Mouse (Mus musculus) midbrain, embryonic 11.5 days (tissue): ENCODE measurements at regions not wholly inside any gene's neighbourhood (a gene's known extent, or its start where the extent isn't known, plus 50 kb on each side); places are given as distances from the start of the nearest gene placed in this dataset.

Experiments
- ATAC-seq: fragments of 200-750 bp; cut with Nextera tagmentation; 2 replicates; pipeline ENCODE4 v1.8.0; 2017; ENCODE audit warnings: moderate TSS enrichment, moderate library complexity; ENCODE audit not compliant: low FRiP score
- DNase-seq: peaks from one replicate; pipeline ENCODE4 v3.0.0; 2015; ENCODE audit warnings: low spot score; ENCODE audit errors: missing footprints
- H3K27ac ChIP-seq: fragments of 300-500 bp; sonication (generic); 2 replicates; pipeline ENCODE4 v1.5.1; 2014; ENCODE audit warnings: low read depth, low read length
- H3K27me3 ChIP-seq: fragments of 300-500 bp; sonication (generic); 2 replicates; pipeline ENCODE4 v1.6.1; 2014; ENCODE audit warnings: mild to moderate bottlenecking, low read length, moderate library complexity, mixed read lengths; ENCODE audit not compliant: control insufficient read depth, insufficient read depth
- H3K36me3 ChIP-seq: fragments of 300-500 bp; sonication (generic); 2 replicates; pipeline ENCODE4 v1.6.1; 2014; ENCODE audit warnings: mild to moderate bottlenecking, low read length, moderate library complexity, mixed read lengths; ENCODE audit not compliant: control insufficient read depth, insufficient read depth
- H3K4me1 ChIP-seq: fragments of 300-500 bp; sonication (generic); 2 replicates; pipeline ENCODE4 v1.6.1; 2014; ENCODE audit warnings: low read length; ENCODE audit not compliant: control insufficient read depth, insufficient read depth
- H3K4me2 ChIP-seq: fragments of 300-500 bp; sonication (generic); 2 replicates; pipeline ENCODE4 v1.6.1; 2014; ENCODE audit warnings: mild to moderate bottlenecking, moderate library complexity
- H3K4me3 ChIP-seq: fragments of 300-500 bp; sonication (generic); 2 replicates; pipeline ENCODE4 v1.5.1; 2014; ENCODE audit warnings: low read depth, low read length
- H3K9ac ChIP-seq: fragments of 300-500 bp; sonication (generic); 2 replicates; pipeline ENCODE4 v1.6.1; 2014; ENCODE audit warnings: low read length
- H3K9me3 ChIP-seq: fragments of 300-500 bp; sonication (generic); 2 replicates; pipeline ENCODE4 v1.6.1; 2016; ENCODE audit warnings: low read length; ENCODE audit not compliant: control insufficient read depth
- WGBS: fragments of 180-500 bp; shearing (Covaris S2); extraction: QIAGEN DNeasy Blood & Tissue Kit; methylation state at CpG from one replicate; pipeline ENCODE4 v1.1.7; 2014; 5-methylcytosine and 5-hydroxymethylcytosine counted together

DNA sequence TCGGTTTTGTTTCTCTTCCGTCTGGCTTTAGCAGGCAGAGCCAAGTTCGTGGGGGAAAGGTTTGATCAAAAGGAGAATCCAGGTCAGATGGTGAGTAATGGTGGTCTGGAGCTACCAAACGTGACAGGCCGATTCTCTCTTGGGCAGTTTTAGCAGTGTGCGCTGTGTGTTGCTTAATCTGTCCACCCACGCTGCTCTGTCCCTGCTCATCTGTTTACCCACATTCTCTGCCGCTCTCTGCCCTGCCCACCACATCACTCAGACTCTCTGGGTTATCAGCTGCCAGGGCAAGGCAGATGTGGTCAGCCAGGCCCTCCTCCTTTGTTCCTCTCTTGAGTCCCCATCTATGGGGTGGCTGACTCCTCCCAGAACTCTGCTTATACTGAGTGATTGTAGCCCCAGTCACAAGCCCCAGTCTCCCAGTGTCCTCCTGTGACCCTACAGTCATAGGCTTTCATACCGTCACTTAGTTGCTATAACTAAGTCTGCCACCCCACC is 424.8 kb upstream of the Smim15 start:
- H3K9ac ChIP-seq = peak overlapping the region; percentile 30; the same call in 1 of the 2 replicates

GRCm38 (mm10) chr13:107618796-107619429 is 425.3 kb upstream of the Smim15 start:
- DNase-seq = no peak
- Histone ChIP-seq H3K9me3 (no peaks in the 10 kb centered on the region), H3K4me2 (peak overlapping the region; percentile 26), H3K27ac (peak overlapping the region; percentile 30; the same call in 1 of the 2 replicates), H3K4me1 (peaks cover 28% of the 10 kb centered on the region), H3K9ac (peak overlapping the region; percentile 30; the same call in 1 of the 2 replicates), H3K27me3 (peaks cover 8% of the 10 kb centered on the region; the same call in 1 of the 2 replicates), H3K4me3 (no peak overlapping the region), H3K36me3 (no peaks in the 10 kb centered on the region)
- 20% methylated on average over 15 of the region's 15 CpGs for WGBS
- no peak for ATAC-seq

More for the DNA sequence above, 424.8 kb upstream of the Smim15 start:
- Histone ChIP-seq H3K36me3 (no peaks in the 10 kb centered on the region), H3K27me3 (peaks cover 8% of the 10 kb centered on the region; the same call in 1 of the 2 replicates), H3K4me3 (no peak overlapping the region), H3K4me2 (peak overlapping the region; percentile 26), H3K27ac (peak overlapping the region; percentile 30; the same call in 1 of the 2 replicates), H3K9me3 (no peaks in the 10 kb centered on the region), H3K4me1 (peaks cover 28% of the 10 kb centered on the region)
- 10% methylated on average over 9 of the region's 9 CpGs for WGBS
- ATAC-seq (peak; percentile 58), DNase-seq (peak; percentile 95)

GRCm38 (mm10) chr13:107618369-107618771 is 425.9 kb upstream of the Smim15 start:
- no peaks in the 10 kb centered on the region for H3K36me3 ChIP-seq
- DNase-seq (peak; percentile 90), ATAC-seq (peak; percentile 73)
- no peak overlapping the region for H3K9ac ChIP-seq
- H3K4me1 ChIP-seq = peaks cover 28% of the 10 kb centered on the region
- no peak overlapping the region for H3K27ac ChIP-seq
- 14% methylated on average over 8 of the region's 8 CpGs for WGBS
- peak overlapping the region; percentile 0; the same call in 1 of the 2 replicates for H3K4me2 ChIP-seq
- H3K9me3 ChIP-seq = no peaks in the 10 kb centered on the region
- H3K4me3 ChIP-seq = no peak overlapping the region
- peaks cover 5% of the 10 kb centered on the region; the same call in 1 of the 2 replicates for H3K27me3 ChIP-seq

- ATAC-seq (no peak), DNase-seq (no peak)
Measured at GRCm38 (mm10) chr13:107617582-107617981, 426.7 kb upstream of the Smim15 start.

DNA sequence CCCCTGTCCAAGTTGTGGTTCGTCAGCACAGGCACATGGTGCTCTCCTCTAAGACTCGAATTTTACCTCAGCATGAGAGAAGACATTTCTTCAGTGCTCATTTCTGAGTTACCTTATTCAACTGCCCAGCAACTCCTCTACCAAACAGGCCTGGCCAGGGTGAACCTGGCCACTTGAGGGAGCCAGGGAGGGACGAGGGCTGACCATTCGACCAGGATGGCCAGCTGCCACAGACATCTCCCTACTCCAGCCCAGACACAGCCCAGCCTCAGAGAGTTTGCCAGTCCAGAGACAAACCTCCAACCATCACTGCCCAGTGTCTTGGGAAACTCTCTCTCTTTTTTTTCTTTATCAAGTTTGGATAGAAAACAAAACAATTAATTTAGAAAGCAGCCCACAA is 427.5 kb upstream of the Smim15 start:
- H3K4me3 ChIP-seq = no peak overlapping the region
- H3K36me3 ChIP-seq = no peaks in the 10 kb centered on the region
- ATAC-seq (no peak), DNase-seq (no peak)
- no peaks in the 10 kb centered on the region for H3K9me3 ChIP-seq
- H3K4me2 ChIP-seq = no peak overlapping the region
- no peak overlapping the region for H3K9ac ChIP-seq
- 71% methylated on average over 4 of the region's 4 CpGs for WGBS
- H3K4me1 ChIP-seq = peaks cover 28% of the 10 kb centered on the region
- no peak overlapping the region for H3K27ac ChIP-seq
- H3K27me3 ChIP-seq = peaks cover 1% of the 10 kb centered on the region; the same call in 1 of the 2 replicates

More at GRCm38 (mm10) chr13:107617582-107617981, 426.7 kb upstream of the Smim15 start:
- Histone ChIP-seq H3K4me1 (peaks cover 28% of the 10 kb centered on the region), H3K36me3 (no peaks in the 10 kb centered on the region), H3K9me3 (no peaks in the 10 kb centered on the region), H3K4me3 (no peak overlapping the region), H3K27me3 (peaks cover 5% of the 10 kb centered on the region; the same call in 1 of the 2 replicates), H3K27ac (no peak overlapping the region), H3K9ac (no peak overlapping the region), H3K4me2 (no peak overlapping the region)
- WGBS = 48% methylated on average over 2 of the region's 2 CpGs

DNA sequence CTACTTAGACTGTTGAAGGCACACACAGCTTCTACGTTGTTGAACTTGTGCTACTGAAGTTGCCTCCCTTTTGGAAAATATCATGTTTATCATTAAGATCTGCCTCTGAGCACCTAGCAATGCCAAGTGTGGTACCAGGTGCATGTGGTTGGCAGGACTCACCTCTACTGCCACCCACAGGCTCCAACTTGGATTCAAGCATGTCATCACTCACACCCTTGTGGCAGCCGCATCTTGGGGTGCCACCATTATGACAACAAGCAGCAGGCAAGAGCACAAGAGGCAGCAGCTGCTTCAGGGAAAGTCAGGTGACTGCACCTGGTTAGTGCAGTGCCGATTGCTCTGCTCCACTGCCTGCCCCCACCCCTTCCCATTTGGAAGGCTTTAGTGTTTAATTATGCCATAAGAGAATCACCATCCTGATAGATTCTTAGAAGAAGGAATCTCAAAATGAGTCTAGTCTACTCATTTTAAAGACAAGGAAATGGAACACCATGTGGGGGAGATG is 435.2 kb upstream of the Smim15 start:
- H3K27ac ChIP-seq = no peak overlapping the region
- H3K27me3 ChIP-seq = no peaks in the 10 kb centered on the region
- H3K36me3 ChIP-seq = no peaks in the 10 kb centered on the region
- no peaks in the 10 kb centered on the region for H3K9me3 ChIP-seq
- ATAC-seq (no peak), DNase-seq (no peak)
- H3K4me1 ChIP-seq = no peaks in the 10 kb centered on the region
- WGBS = 87% methylated on average over 3 of the region's 3 CpGs
- no peak overlapping the region for H3K4me2 ChIP-seq
- no peak overlapping the region for H3K9ac ChIP-seq
- H3K4me3 ChIP-seq = no peak overlapping the region

- ATAC-seq (no peak), DNase-seq (no peak)
- Histone ChIP-seq H3K9me3 (peaks cover 6% of the 10 kb centered on the region), H3K4me3 (no peak overlapping the region), H3K4me2 (no peak overlapping the region), H3K4me1 (no peaks in the 10 kb centered on the region), H3K27me3 (no peaks in the 10 kb centered on the region), H3K36me3 (no peaks in the 10 kb centered on the region), H3K27ac (no peak overlapping the region), H3K9ac (no peak overlapping the region)
- WGBS = 87% methylated on average over 4 of the region's 4 CpGs
Measured at GRCm38 (mm10) chr13:107607294-107607693, 437.0 kb upstream of the Smim15 start.

- ATAC-seq = no peak
- H3K4me2 ChIP-seq = no peak overlapping the region
- no peak overlapping the region for H3K27ac ChIP-seq
- H3K27me3 ChIP-seq = no peaks in the 10 kb centered on the region
- no peak overlapping the region for H3K4me3 ChIP-seq
- H3K4me1 ChIP-seq = peaks cover 25% of the 10 kb centered on the region
- no peak for DNase-seq
- WGBS = 84% methylated on average over 5 of the region's 5 CpGs
- H3K9ac ChIP-seq = no peak overlapping the region
- H3K9me3 ChIP-seq = peaks cover 6% of the 10 kb centered on the region
- H3K36me3 ChIP-seq = no peaks in the 10 kb centered on the region
Measured at GRCm38 (mm10) chr13:107602149-107602548, 442.1 kb upstream of the Smim15 start.

DNA sequence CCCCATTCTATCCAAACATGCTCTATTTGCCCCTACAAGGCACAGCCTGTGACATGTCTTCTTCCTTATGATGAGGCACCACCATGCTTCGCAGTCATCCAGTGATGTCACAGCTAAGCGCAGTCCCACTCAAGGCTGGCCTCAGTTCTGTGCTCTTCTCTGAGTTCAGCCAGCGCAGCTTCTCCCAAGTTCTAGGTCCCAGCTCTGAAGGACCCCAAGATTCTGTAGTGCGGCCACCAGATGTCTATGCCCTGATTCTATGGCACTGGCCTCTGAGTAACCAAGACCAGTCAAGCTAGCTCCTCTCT is 443.2 kb upstream of the Smim15 start:
- 90% methylated on average over 4 of the region's 4 CpGs for WGBS
- Histone ChIP-seq H3K4me3 (no peak overlapping the region), H3K36me3 (no peaks in the 10 kb centered on the region), H3K4me1 (peaks cover 25% of the 10 kb centered on the region), H3K4me2 (peak overlapping the region; percentile 15; the same call in 1 of the 2 replicates), H3K9ac (0 out of 2 replicates have a peak overlapping the region, but pooled peaks have one; percentile 30), H3K27me3 (no peaks in the 10 kb centered on the region), H3K27ac (no peak overlapping the region), H3K9me3 (peaks cover 6% of the 10 kb centered on the region)
- ATAC-seq (peak; percentile 47), DNase-seq (no peak)
